23 mouse cellular contexts compared by ENCODE assay signal in genomic region chr5:65776907-65777306, GRCm38 (mm10). TPM values are rescaled to one million over a fixed set of nuclear protein-coding genes. Genes with fewer than 3 reads are reported as not detected.
A peak's percentile ranks its signal among the peaks of the same experiment; 100 is the strongest.
DNase-seq lines count a peak whose midpoint lies in the region; ATAC-seq and TF ChIP-seq lines count a peak whose summit lies in the region.
"Had no signal": no experiment of that assay in that cellular context is flagged by ENCODE, and none has a peak within 500 bp of the region (broad histone marks: within the 10 kb centered on the region; RNA-seq: fewer than 3 reads in every experiment).

No protein-coding gene starts in this region.

- no peak for TF ChIP-seq EP300 in lung, postnatal 0 days (IDR thresholded peaks at IDR 0.05)

- no peak overlapping the region for H3K4me3 ChIP-seq in kidney, postnatal 0 days (replicated peaks; ENCODE audit: low read depth, low read length)
- no peak overlapping the region for H3K4me3 ChIP-seq in lung, postnatal 0 days (ENCODE audit: low read depth, low read length)
- H3K4me3 ChIP-seq: embryonic facial prominence, embryonic 12.5 days; embryonic facial prominence, embryonic 15.5 days; erythroblast, embryonic 14.5 days; forebrain, embryonic 10.5 days; forebrain, embryonic 12.5 days had no signal

- no peaks in the 10 kb centered on the region for H3K27me3 ChIP-seq in kidney, postnatal 0 days (ENCODE audit: insufficient read depth, low read length)
- no peaks in the 10 kb centered on the region for H3K27me3 ChIP-seq in lung, postnatal 0 days (replicated peaks; ENCODE audit: insufficient read depth, low read length)
- H3K27me3 ChIP-seq: embryonic facial prominence, embryonic 12.5 days; embryonic facial prominence, embryonic 15.5 days; forebrain, embryonic 12.5 days had no signal

- no peak for TF ChIP-seq CTCF in kidney, postnatal 0 days (IDR thresholded peaks at IDR 0.05; ENCODE audit: low read depth)
- no peak for TF ChIP-seq CTCF in lung, postnatal 0 days (IDR thresholded peaks at IDR 0.05)

- intact Hi-C loops in heart, postnatal 36 days (cut with DNase I) = no loop called here

- ATAC-seq in kidney, postnatal 0 days (replicated peaks; ENCODE audit: low FRiP score, low read depth) = peak; percentile 69
- ATAC-seq in lung, postnatal 0 days = peak; percentile 4; the same call in 1 of the 2 replicates
- ATAC-seq: forebrain, embryonic 14.5 days; forebrain, embryonic 16.5 days had no signal

- H3K27ac ChIP-seq in kidney, postnatal 0 days = no peak overlapping the region
- peak overlapping the region; percentile 47 for H3K27ac ChIP-seq in lung, postnatal 0 days (ENCODE audit: low read length)
- H3K27ac ChIP-seq: embryonic facial prominence, embryonic 12.5 days; embryonic facial prominence, embryonic 15.5 days; forebrain, embryonic 10.5 days; forebrain, embryonic 12.5 days had no signal

- H3K36me3 ChIP-seq in kidney, postnatal 0 days (ENCODE audit: insufficient read depth, low read length) = peaks cover 20% of the 10 kb centered on the region
- 0 out of 2 replicates have a peak, but pooled peaks cover 3% of the 10 kb centered on the region for H3K36me3 ChIP-seq in lung, postnatal 0 days (ENCODE audit: insufficient read depth, low read length)

- H3K9ac ChIP-seq in kidney, postnatal 0 days (ENCODE audit: low read depth, low read length) = no peak overlapping the region
- no peak overlapping the region for H3K9ac ChIP-seq in lung, postnatal 0 days (replicated peaks; ENCODE audit: low read depth)
- H3K9ac ChIP-seq: embryonic facial prominence, embryonic 12.5 days; embryonic facial prominence, embryonic 15.5 days; forebrain, embryonic 12.5 days had no signal

- H3K4me1 ChIP-seq in kidney, postnatal 0 days (replicated peaks; ENCODE audit: insufficient read depth, low read length) = no peaks in the 10 kb centered on the region
- H3K4me1 ChIP-seq in lung, postnatal 0 days (ENCODE audit: insufficient read depth, low read depth, low read length) = no peaks in the 10 kb centered on the region
- H3K4me1 ChIP-seq: embryonic facial prominence, embryonic 12.5 days; embryonic facial prominence, embryonic 15.5 days had no signal

- WGBS in kidney, postnatal 0 days = 72% methylated on average over 3 of the region's 3 CpGs
- WGBS in lung, postnatal 0 days = 93% methylated on average over 3 of the region's 3 CpGs

- no peak overlapping the region for H3K4me2 ChIP-seq in kidney, postnatal 0 days (ENCODE audit: low read length)
- H3K4me2 ChIP-seq in lung, postnatal 0 days (replicated peaks; ENCODE audit: low read depth, low read length) = no peak overlapping the region
- H3K4me2 ChIP-seq: embryonic facial prominence, embryonic 12.5 days; embryonic facial prominence, embryonic 15.5 days; forebrain, embryonic 12.5 days had no signal

- DNase-seq in heart, adult 11 months = peak; percentile 55
- DNase-seq in heart, postnatal 36 days = no peak
- no peak for DNase-seq in kidney, postnatal 0 days (ENCODE audit: low spot score)
- DNase-seq in kidney, postnatal 10 days = no peak
- DNase-seq in lung, postnatal 0 days (ENCODE audit: low spot score) = no peak
- no peak for DNase-seq in lung, postnatal 4 days
- DNase-seq: adrenal gland, adult 2 months; adrenal gland, postnatal 10 days; adrenal gland, postnatal 25 days; cerebellum, adult 11 months; cerebellum, adult 18-20 months; cerebellum, adult 8-10 months; cerebellum, adult 9-11 months; cerebellum, postnatal 14 days; cerebellum, postnatal 36 days; embryo, embryonic 11 days had no signal

- no peaks in the 10 kb centered on the region for H3K9me3 ChIP-seq in kidney, postnatal 0 days (replicated peaks; ENCODE audit: low read length)
- no peaks in the 10 kb centered on the region for H3K9me3 ChIP-seq in lung, postnatal 0 days (ENCODE audit: low read length)
- H3K9me3 ChIP-seq: embryonic facial prominence, embryonic 12.5 days; embryonic facial prominence, embryonic 15.5 days; forebrain, embryonic 10.5 days; forebrain, embryonic 12.5 days had no signal

RNA-seq across cellular contexts. Expression of gene N4bp2, which starts 13.6 kb away (rescaled TPM):
- total RNA-seq in heart, postnatal 36 days (2021) = 10 to 100 TPM; 13.5 to 14.6 TPM
- polyA plus RNA-seq in kidney, postnatal 0 days (2015; fragmentation: Nextera tagmentation; extraction: Ambion mirVana) = 14.9 and 15.8 TPM in 2 replicates
- 7.0 and 7.5 TPM in 2 replicates for polyA plus RNA-seq in lung, postnatal 0 days (2015; fragmentation: Nextera tagmentation; extraction: Ambion mirVana)
